Mouse (Mus musculus) neural tube, embryonic 15.5 days (tissue): ENCODE data around the gene Adcy9. TPM values are rescaled to one million over a fixed set of nuclear protein-coding genes. Genes with fewer than 3 reads are reported as not detected.

Experiments
- ATAC-seq: fragments of 200-750 bp; cut with Nextera tagmentation; 2 replicates; pipeline ENCODE4 v1.8.0; 2017; ENCODE audit warnings: mild to moderate bottlenecking, moderate TSS enrichment, moderate library complexity; ENCODE audit not compliant: low FRiP score
- H3K27ac ChIP-seq: fragments of 300-500 bp; sonication (generic); replicated peaks from 2 replicates; pipeline ENCODE4 v1.5.1; 2015; ENCODE audit warnings: mild to moderate bottlenecking, inconsistent platforms
- H3K27me3 ChIP-seq: fragments of 300-500 bp; sonication (generic); replicated peaks from 2 replicates; pipeline ENCODE4 v1.6.1; 2015; ENCODE audit warnings: inconsistent platforms
- H3K36me3 ChIP-seq: fragments of 300-500 bp; sonication (generic); 2 replicates; pipeline ENCODE4 v1.6.1; 2015; ENCODE audit warnings: inconsistent platforms
- H3K4me1 ChIP-seq: fragments of 300-500 bp; sonication (generic); 2 replicates; pipeline ENCODE4 v1.6.1; 2015; ENCODE audit warnings: inconsistent platforms
- H3K4me2 ChIP-seq: fragments of 300-500 bp; sonication (generic); 2 replicates; pipeline ENCODE4 v1.6.1; 2015; ENCODE audit warnings: inconsistent platforms, mild to moderate bottlenecking, moderate library complexity
- H3K4me3 ChIP-seq: fragments of 300-500 bp; sonication (generic); replicated peaks from 2 replicates; pipeline ENCODE4 v1.5.1; 2015; ENCODE audit warnings: mild to moderate bottlenecking, inconsistent platforms
- H3K9ac ChIP-seq: fragments of 300-500 bp; sonication (generic); replicated peaks from 2 replicates; pipeline ENCODE4 v1.6.1; 2015; ENCODE audit warnings: mild to moderate bottlenecking, inconsistent platforms
- H3K9me3 ChIP-seq: fragments of 300-500 bp; sonication (generic); replicated peaks from 2 replicates; pipeline ENCODE4 v1.6.1; 2016; ENCODE audit warnings: inconsistent platforms
- WGBS: fragments of 180-500 bp; shearing (Covaris S2); methylation state at CpG from one replicate; pipeline ENCODE4 v1.1.7; 2015; ENCODE audit warnings: mixed read lengths; 5-methylcytosine and 5-hydroxymethylcytosine counted together
- polyA plus RNA-seq: library from polyadenylated mRNA; unstranded; fragments of >200 nt; fragmentation: Nextera tagmentation; extraction: Ambion mirVana; gene quantifications from 2 replicates; pipeline ENCODE4 v1.2.1, GENCODE M21; 2015

The Adcy9 gene
- polyA plus RNA-seq, 1 experiment from 2014 or later = 5.0 TPM

DNA sequence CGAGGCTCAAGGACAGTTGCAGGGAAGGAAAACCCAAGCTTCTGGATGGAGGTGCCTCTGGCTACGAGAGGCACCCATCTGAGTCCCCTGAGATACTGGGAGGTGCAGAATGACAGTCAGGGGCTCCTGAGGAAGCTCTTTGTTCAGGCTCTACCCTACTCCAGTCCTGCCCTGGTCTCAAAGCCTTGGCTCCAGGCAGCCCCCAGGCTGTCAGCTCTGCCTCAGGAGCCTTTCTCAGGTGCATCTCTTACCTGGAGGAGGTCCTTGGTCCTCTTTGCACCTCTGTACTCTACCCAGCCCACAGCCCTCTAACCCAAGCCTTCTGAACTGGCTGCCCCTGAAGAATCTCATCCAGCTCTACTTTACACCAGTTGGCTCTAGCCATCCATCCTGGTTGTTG is 108.3 kb downstream of the Adcy9 start:
- WGBS = 79% methylated on average over 2 of the region's 2 CpGs
- Histone ChIP-seq H3K9ac (no peak overlapping the region), H3K4me1 (no peaks in the 10 kb centered on the region), H3K27me3 (no peaks in the 10 kb centered on the region), H3K4me3 (no peak overlapping the region), H3K9me3 (no peaks in the 10 kb centered on the region), H3K27ac (no peak overlapping the region), H3K36me3 (no peaks in the 10 kb centered on the region; the same call in 1 of the 2 replicates), H3K4me2 (no peak overlapping the region)
- ATAC-seq = no peak

DNA sequence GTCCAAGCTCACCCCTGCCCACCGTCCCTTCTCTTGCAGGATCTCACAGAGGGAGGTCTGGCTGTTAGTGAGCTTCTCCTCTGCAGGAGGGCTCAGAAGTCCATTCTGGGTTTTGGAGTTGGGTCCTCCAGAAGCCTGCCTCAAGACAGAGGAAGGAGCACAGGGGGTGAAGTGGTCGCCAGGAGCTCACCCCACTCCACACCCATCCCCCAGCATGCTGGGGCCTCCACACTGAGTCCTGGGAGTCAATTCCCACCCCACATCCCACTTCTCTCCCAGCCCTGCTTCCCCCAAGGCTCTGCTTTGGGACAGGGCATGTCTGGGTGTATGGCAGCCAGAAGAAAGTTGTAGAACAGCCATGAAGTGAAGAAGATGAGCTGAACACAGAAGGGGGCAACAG is 108.7 kb downstream of the Adcy9 start:
- WGBS = 72% methylated on average over 2 of the region's 2 CpGs
- Histone ChIP-seq H3K27me3 (no peaks in the 10 kb centered on the region), H3K4me2 (no peak overlapping the region), H3K4me3 (no peak overlapping the region), H3K27ac (no peak overlapping the region), H3K4me1 (no peaks in the 10 kb centered on the region), H3K36me3 (peaks cover 4% of the 10 kb centered on the region), H3K9me3 (no peaks in the 10 kb centered on the region), H3K9ac (no peak overlapping the region)
- ATAC-seq = no peak

DNA sequence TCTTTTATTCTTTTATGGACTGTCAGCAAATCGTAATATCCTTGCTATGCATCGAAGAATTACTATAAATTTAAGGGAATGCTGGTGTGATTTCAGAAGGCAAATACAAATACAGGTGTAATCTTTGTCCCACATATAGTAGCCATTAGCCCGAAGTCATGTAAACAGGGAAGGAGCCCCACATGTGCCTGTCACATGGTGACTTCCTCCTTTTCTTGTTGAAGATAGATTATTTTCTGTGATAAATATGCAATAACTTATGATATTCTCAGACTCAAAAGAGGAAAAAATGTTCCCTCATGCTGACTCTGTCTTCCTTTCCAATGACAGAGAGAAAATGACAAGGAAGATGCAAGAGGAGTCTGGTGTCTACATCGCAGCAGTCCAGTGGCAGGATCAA is 112.5 kb downstream of the Adcy9 start:
- H3K36me3 ChIP-seq = peaks cover 20% of the 10 kb centered on the region
- ATAC-seq = no peak

DNA sequence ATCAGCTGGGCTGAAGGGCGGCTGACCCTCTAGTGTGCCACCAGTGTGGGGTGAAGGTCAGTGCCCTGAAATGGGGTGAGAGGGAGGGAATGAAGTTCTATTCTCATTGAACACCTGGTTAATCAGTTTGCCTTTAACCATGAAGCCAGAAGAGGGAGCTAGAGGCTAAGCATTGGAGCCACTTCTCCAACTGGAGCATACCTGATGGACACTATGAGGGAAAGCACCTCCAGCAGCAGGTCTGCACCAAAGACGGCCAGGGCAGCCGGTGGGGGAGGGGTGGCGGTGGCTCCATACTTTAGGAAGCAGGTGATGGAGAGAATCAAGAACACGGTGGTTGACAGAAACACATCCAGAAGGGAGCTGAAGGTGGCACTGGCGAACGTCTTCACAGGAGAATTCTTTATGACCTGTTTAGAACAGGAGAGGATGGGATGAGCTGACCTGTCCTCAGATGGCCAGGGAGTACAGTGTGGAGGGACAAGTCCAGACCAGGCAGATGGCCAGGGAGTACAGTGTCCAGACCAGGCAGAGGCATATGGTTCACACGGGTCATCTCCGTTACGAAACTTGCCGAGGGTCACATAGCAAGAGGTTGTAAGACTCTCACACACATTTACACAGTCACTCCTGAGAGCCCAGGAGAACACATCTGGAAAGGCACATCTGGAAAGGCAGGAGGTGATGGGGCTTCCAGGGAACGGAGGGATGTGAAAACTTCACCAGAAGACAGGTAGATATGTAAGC is 115.9 kb downstream of the Adcy9 start:
- Histone ChIP-seq H3K27ac (no peak overlapping the region), H3K4me2 (no peak overlapping the region), H3K9me3 (no peaks in the 10 kb centered on the region), H3K9ac (no peak overlapping the region), H3K27me3 (no peaks in the 10 kb centered on the region), H3K36me3 (peaks cover 32% of the 10 kb centered on the region), H3K4me3 (no peak overlapping the region), H3K4me1 (no peaks in the 10 kb centered on the region)
- ATAC-seq = no peak
- 64% methylated on average over 12 of the region's 12 CpGs for WGBS

More for the DNA sequence above, 112.5 kb downstream of the Adcy9 start:
- H3K4me3 ChIP-seq = no peak overlapping the region
- H3K4me2 ChIP-seq = no peak overlapping the region
- no peak overlapping the region for H3K9ac ChIP-seq
- no peaks in the 10 kb centered on the region for H3K9me3 ChIP-seq
- WGBS = 91% methylated on average over 4 of the region's 4 CpGs
- no peaks in the 10 kb centered on the region for H3K4me1 ChIP-seq
- no peaks in the 10 kb centered on the region for H3K27me3 ChIP-seq
- H3K27ac ChIP-seq = no peak overlapping the region

DNA sequence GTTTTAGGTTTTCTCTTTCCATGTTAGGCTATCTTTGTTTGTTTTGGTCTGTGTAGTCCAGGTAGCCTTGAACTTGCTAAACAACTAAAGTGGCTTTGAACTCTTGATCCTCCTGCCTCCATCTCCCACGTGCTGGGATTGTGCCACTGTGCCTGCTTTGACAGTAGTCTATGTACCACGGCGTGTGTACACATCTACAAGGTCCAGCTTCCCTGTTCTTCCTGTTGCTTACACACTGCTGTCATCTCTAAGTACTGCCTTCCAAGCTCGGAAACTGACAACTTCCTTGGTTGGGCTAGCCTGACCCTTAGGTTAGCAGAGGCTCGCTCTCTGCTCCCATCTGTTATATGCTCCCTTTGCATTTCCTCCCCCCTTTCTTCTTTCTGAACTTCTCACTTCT is 116.7 kb downstream of the Adcy9 start:
- H3K36me3 ChIP-seq = peaks cover 32% of the 10 kb centered on the region
- 83% methylated on average over 5 of the region's 5 CpGs for WGBS
- H3K4me1 ChIP-seq = no peaks in the 10 kb centered on the region
- H3K4me3 ChIP-seq = no peak overlapping the region
- H3K4me2 ChIP-seq = no peak overlapping the region
- no peak for ATAC-seq
- no peaks in the 10 kb centered on the region for H3K27me3 ChIP-seq
- H3K27ac ChIP-seq = no peak overlapping the region
- H3K9me3 ChIP-seq = no peaks in the 10 kb centered on the region
- no peak overlapping the region for H3K9ac ChIP-seq

DNA sequence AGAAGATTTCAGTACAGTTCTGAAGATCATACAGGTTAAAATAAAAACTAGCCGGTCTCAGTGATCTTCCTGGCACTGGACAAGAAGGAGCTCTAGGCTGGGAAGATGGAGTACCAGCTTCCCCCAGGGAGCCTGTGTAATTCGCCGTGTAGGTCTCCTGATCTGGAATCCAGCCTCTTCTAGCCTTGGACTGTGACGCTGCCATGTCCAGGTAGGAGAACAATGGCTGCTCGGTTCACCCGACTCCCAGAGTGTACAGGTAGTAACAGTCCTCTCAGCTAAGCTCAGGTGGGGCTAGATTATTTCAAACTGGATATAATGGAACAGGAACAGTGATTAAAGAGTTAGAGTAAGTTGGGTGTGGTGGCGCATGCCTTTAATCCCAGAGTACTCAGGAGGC is 120.0 kb downstream of the Adcy9 start:
- Histone ChIP-seq H3K27ac (no peak overlapping the region), H3K4me1 (no peaks in the 10 kb centered on the region), H3K9me3 (no peaks in the 10 kb centered on the region), H3K36me3 (peaks cover 44% of the 10 kb centered on the region), H3K4me2 (no peak overlapping the region), H3K9ac (no peak overlapping the region), H3K27me3 (no peaks in the 10 kb centered on the region), H3K4me3 (no peak overlapping the region)
- no peak for ATAC-seq
- 94% methylated on average over 7 of the region's 7 CpGs for WGBS

DNA sequence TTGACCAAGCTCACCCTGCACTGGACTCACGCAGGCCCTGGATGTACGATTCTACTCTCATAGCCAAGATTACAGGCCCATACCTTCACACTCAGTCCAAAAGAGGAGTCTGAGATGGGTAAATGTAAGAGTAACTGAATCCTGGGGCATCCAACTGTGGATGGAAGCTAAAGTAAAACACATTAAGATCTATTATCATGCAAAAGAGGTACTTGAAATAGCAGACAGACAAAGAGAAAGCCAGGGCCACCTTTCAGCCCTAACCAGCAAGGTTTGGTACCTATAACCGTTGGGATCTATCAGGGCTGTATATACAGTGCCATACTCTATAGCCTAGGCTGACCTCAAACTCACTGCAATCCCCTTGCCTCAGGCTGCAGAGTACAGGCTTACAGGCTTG is 127.0 kb downstream of the Adcy9 start:
- H3K27ac ChIP-seq = no peak overlapping the region
- no peaks in the 10 kb centered on the region for H3K4me1 ChIP-seq
- no peak for ATAC-seq
- WGBS = 84% methylated on average over 3 of the region's 3 CpGs
- no peak overlapping the region for H3K4me2 ChIP-seq
- H3K36me3 ChIP-seq = peaks cover 28% of the 10 kb centered on the region
- no peaks in the 10 kb centered on the region for H3K27me3 ChIP-seq
- no peaks in the 10 kb centered on the region for H3K9me3 ChIP-seq
- no peak overlapping the region for H3K4me3 ChIP-seq
- no peak overlapping the region for H3K9ac ChIP-seq

DNA sequence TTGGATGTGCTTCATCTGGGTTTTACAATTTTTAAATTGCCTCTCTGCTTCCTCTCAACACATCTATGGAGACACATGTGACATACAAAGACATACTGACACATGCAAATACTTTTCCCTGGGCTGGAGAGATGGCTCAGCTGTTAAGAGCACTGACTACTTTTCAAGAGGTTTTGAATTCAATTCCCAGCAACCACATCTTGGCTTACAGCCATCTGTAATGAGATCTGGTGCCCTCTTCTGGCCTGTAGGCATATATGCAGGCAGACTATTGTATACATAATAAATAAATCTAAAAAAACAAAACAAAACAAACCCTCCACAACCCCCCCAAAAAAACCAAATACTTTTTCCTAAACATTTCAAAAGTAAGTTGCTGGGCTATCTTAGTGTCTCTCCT is 130.8 kb downstream of the Adcy9 start:
- no peaks in the 10 kb centered on the region for H3K9me3 ChIP-seq
- H3K36me3 ChIP-seq = peaks cover 20% of the 10 kb centered on the region
- no peak overlapping the region for H3K4me2 ChIP-seq
- no peak overlapping the region for H3K9ac ChIP-seq
- H3K27me3 ChIP-seq = no peaks in the 10 kb centered on the region
- H3K4me3 ChIP-seq = no peak overlapping the region
- H3K4me1 ChIP-seq = no peaks in the 10 kb centered on the region
- no peak overlapping the region for H3K27ac ChIP-seq
- ATAC-seq = no peak

DNA sequence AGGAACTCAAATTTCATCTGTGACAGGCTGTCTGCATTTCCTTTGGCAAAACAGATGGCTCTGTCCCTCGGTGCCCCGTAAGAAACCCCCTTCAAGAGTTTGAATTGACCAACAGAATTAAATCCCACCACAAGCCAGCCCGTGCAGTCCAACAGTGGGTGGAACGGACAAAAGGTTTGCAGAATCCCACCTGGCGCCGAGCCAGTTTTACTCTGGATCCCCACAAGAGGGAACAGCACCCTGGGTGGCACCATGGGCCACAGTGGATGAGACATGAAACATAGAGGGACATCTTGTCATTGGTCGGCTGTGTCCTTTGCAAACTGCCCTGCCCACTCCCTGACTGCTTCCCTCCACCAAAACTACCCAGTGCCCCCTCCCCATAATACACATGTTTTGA is 133.7 kb downstream of the Adcy9 start:
- 81% methylated on average over 7 of the region's 7 CpGs for WGBS
- Histone ChIP-seq H3K27me3 (no peaks in the 10 kb centered on the region), H3K9ac (no peak overlapping the region), H3K36me3 (peaks cover 17% of the 10 kb centered on the region), H3K4me3 (no peak overlapping the region), H3K4me1 (no peaks in the 10 kb centered on the region), H3K27ac (no peak overlapping the region), H3K9me3 (no peaks in the 10 kb centered on the region), H3K4me2 (no peak overlapping the region)
- ATAC-seq = no peak

DNA sequence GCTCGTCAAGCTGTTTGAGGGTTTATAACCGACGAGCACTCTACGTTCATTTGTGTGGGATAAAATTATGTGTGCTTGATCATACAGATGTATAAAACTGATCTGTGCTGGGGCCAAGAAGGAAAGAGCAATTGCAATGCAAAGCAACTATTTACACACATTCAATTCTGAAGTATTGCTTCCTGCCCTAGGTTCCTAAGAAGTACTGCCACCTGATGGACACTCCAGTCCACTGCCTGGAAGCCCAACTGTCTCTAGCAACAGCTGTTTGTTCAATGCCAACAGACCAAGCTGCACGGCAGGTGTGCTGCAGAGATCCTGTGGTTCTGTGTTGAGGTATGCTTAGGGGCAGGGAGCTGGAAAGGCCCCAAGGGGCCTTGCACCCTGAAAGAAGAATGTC is 135.0 kb downstream of the Adcy9 start:
- no peaks in the 10 kb centered on the region for H3K4me1 ChIP-seq
- ATAC-seq = no peak

DNA sequence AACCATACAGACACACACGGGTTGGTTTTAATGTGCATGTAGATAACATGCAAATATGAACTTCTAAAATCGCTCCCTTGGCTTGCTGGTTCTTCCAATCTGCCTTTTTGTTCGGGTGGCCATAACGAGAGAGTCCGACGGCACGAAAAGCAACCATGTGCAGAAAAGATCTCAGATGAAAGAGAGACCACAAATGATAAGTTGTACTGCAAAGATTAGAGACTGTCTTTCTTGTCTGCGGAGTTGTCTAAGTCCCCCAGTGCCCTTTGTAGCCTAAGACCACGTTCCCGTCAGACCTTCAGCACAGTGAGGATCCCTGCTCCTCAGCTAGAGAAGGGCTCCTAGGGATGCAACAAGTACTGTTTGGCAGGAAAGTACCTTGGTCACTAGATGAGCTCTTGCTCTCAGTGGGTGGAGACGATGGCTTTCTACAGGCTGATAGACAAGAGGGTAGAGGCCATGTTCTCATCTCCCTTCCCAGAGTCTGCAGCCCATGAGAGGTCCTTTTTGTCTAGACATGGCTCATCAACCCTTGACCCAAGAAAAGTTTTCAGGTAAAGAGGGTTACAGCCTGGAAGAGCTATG is 136.9 kb downstream of the Adcy9 start:
- H3K9me3 ChIP-seq = no peaks in the 10 kb centered on the region
- no peak overlapping the region for H3K9ac ChIP-seq
- no peak overlapping the region for H3K27ac ChIP-seq
- no peak overlapping the region for H3K4me2 ChIP-seq
- no peaks in the 10 kb centered on the region for H3K27me3 ChIP-seq
- no peaks in the 10 kb centered on the region for H3K4me1 ChIP-seq
- 94% methylated on average over 11 of the region's 11 CpGs for WGBS
- peaks cover 11% of the 10 kb centered on the region for H3K36me3 ChIP-seq
- no peak overlapping the region for H3K4me3 ChIP-seq
- ATAC-seq = no peak

More for the DNA sequence above, 135.0 kb downstream of the Adcy9 start:
- WGBS = 71% methylated on average over 5 of the region's 5 CpGs
- Histone ChIP-seq H3K4me2 (no peak overlapping the region), H3K4me3 (no peak overlapping the region), H3K9me3 (no peaks in the 10 kb centered on the region), H3K9ac (no peak overlapping the region), H3K27ac (no peak overlapping the region), H3K27me3 (no peaks in the 10 kb centered on the region), H3K36me3 (peaks cover 17% of the 10 kb centered on the region)

DNA sequence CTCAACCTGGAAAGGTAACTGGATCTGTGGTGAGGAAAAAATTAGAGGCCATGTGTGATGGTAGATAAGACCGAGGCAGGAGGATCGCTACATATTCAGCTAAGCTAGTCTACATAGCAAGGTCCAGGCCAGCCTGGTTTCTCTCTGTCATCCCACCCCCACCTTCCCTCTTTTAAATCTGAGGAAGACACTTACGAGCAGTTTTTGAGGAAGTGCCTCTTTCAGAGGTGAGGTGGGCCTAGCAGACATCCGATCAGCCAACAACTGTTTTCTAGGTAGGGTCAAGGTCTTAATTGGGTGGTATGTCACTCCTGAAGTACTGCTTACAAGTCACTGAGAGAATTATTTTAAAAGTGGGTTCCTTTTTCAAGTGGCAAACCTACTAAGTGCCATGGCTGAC is 138.8 kb downstream of the Adcy9 start:
- H3K4me1 ChIP-seq = no peaks in the 10 kb centered on the region

More for the DNA sequence above, 138.8 kb downstream of the Adcy9 start:
- Histone ChIP-seq H3K27ac (no peak overlapping the region), H3K4me3 (no peak overlapping the region), H3K36me3 (no peaks in the 10 kb centered on the region), H3K4me2 (no peak overlapping the region), H3K27me3 (no peaks in the 10 kb centered on the region), H3K9ac (no peak overlapping the region), H3K9me3 (no peaks in the 10 kb centered on the region)
- no peak for ATAC-seq
- WGBS = 93% methylated on average over 4 of the region's 4 CpGs
